Mouse (Mus musculus): ENCODE measurements around the gene Rnf168. TPM values are rescaled to one million over a fixed set of nuclear protein-coding genes. Genes with fewer than 3 reads are reported as not detected.
"Not testable (repeated sequence)": the region's sequence is repeated elsewhere in the genome, so short reads cannot be mapped to it uniquely, and the experiment has no call there.

Rnf168 gene
- total RNA-seq (2022), result 10 to 100 TPM; 11.3 to 15.3 (median 12.1) TPM

GRCm38 (mm10) chr16:32277308-32278256 is at the start of gene Rnf168:
Gene Rnf168 (plus strand): TSS chr16:32277459.
- DNase-seq (ENCODE audit: low spot score), result peak; percentile 93

- peak; percentile 34 for DNase-seq (ENCODE audit: low spot score)
Observed at GRCm38 (mm10) chr16:32232050-32232449, 45.2 kb upstream of the Rnf168 start.

GRCm38 (mm10) chr16:32237930-32238680 is 39.2 kb upstream of the Rnf168 start:
- DNase-seq (ENCODE audit: low spot score), result peak; percentile 31

GRCm38 (mm10) chr16:32239428-32240312 is 37.6 kb upstream of the Rnf168 start:
- DNase-seq (ENCODE audit: low spot score), result no peak

GRCm38 (mm10) chr16:32243901-32244300 is 33.4 kb upstream of the Rnf168 start:
- DNase-seq (ENCODE audit: low spot score), result no peak

- DNase-seq (ENCODE audit: low spot score), result no peak
Observed at GRCm38 (mm10) chr16:32246351-32246791, 30.9 kb upstream of the Rnf168 start.

- peak; percentile 97 for DNase-seq (ENCODE audit: low spot score)
Observed at GRCm38 (mm10) chr16:32246952-32247370, 30.3 kb upstream of the Rnf168 start, which contains the start of the genes Fbxo45 and Wdr53. Gene Fbxo45 (minus strand): TSS chr16:32247158. Gene Wdr53 (plus strand): TSS chr16:32247227.

- DNase-seq (ENCODE audit: low spot score), result not testable (repeated sequence)
Observed at GRCm38 (mm10) chr16:32264225-32264624, 13.0 kb upstream of the Rnf168 start.

- peak; percentile 52 for DNase-seq (ENCODE audit: low spot score)
Observed at GRCm38 (mm10) chr16:32271291-32271690, 6.0 kb upstream of the Rnf168 start, which contains the start of gene Smco1. Gene Smco1 (plus strand): TSS chr16:32271468.

- DNase-seq (ENCODE audit: low spot score), result no peak
Observed at GRCm38 (mm10) chr16:32273338-32273737, 3.9 kb upstream of the Rnf168 start.

GRCm38 (mm10) chr16:32275041-32275440 is 2.2 kb upstream of the Rnf168 start:
- DNase-seq (ENCODE audit: low spot score), result no peak

GRCm38 (mm10) chr16:32275830-32276229 is 1.4 kb upstream of the Rnf168 start:
- DNase-seq (ENCODE audit: low spot score), result no peak

- DNase-seq (ENCODE audit: low spot score), result no peak
Observed at GRCm38 (mm10) chr16:32278396-32278795, 1.1 kb downstream of the Rnf168 start.

GRCm38 (mm10) chr16:32280211-32280610 is 3.0 kb downstream of the Rnf168 start:
- DNase-seq (ENCODE audit: low spot score), result no peak

GRCm38 (mm10) chr16:32282608-32283007 is 5.3 kb downstream of the Rnf168 start:
- no peak for DNase-seq (ENCODE audit: low spot score)

GRCm38 (mm10) chr16:32291821-32292220 is 14.6 kb downstream of the Rnf168 start:
- DNase-seq (ENCODE audit: low spot score), result no peak

- not testable (repeated sequence) for DNase-seq (ENCODE audit: low spot score)
Observed at GRCm38 (mm10) chr16:32299617-32300016, 22.4 kb downstream of the Rnf168 start.

GRCm38 (mm10) chr16:32303046-32303445 is 25.8 kb downstream of the Rnf168 start:
- no peak for DNase-seq (ENCODE audit: low spot score)

- no peak for DNase-seq (ENCODE audit: low spot score)
Observed at GRCm38 (mm10) chr16:32303886-32304285, 26.6 kb downstream of the Rnf168 start.

- DNase-seq (ENCODE audit: low spot score), result no peak
Observed at GRCm38 (mm10) chr16:32311970-32312369, 34.7 kb downstream of the Rnf168 start.

- no peak for DNase-seq (ENCODE audit: low spot score)
Observed at GRCm38 (mm10) chr16:32312386-32312785, 35.1 kb downstream of the Rnf168 start.

Data from heart, adult 8-10 months (tissue).